Mouse (Mus musculus): ENCODE measurements around the gene Grip1.

- TF ChIP-seq POLR2A (IDR thresholded peaks at IDR 0.05; ENCODE audit: borderline replicate concordance, insufficient read depth, low read length) (no peak), CTCF (IDR thresholded peaks at IDR 0.05; ENCODE audit: borderline replicate concordance, insufficient read depth, low read depth, low read length) (no peak)
Observed at GRCm38 (mm10) chr10:119428106-119428505, 25.5 kb upstream of the Grip1 start.
